Mouse (Mus musculus) limb, embryonic 13.5 days (tissue): ENCODE data around the gene Qrich2. TPM values are rescaled to one million over a fixed set of nuclear protein-coding genes. Genes with fewer than 3 reads are reported as not detected.
"Not testable (repeated sequence)": the region's sequence is repeated elsewhere in the genome, so short reads cannot be mapped to it uniquely, and the experiment has no call there.

Experiments used
- ATAC-seq: fragments of 200-750 bp; cut with Nextera tagmentation; 2 replicates; pipeline ENCODE4 v1.8.0; 2017; ENCODE audit warnings: low read depth, moderate number of reproducible peaks, moderate TSS enrichment; ENCODE audit not compliant: low FRiP score
- H3K27ac ChIP-seq: fragments of 300-500 bp; sonication (generic); 2 replicates; pipeline ENCODE4 v1.5.1; 2015; ENCODE audit warnings: inconsistent platforms, mild to moderate bottlenecking, moderate library complexity
- H3K27me3 ChIP-seq: fragments of 300-500 bp; sonication (generic); 2 replicates; pipeline ENCODE4 v1.6.1; 2015; ENCODE audit warnings: mild to moderate bottlenecking, inconsistent platforms
- H3K36me3 ChIP-seq: fragments of 300-500 bp; sonication (generic); 2 replicates; pipeline ENCODE4 v1.6.1; 2015; ENCODE audit warnings: inconsistent platforms, mild to moderate bottlenecking, moderate library complexity
- H3K4me1 ChIP-seq: fragments of 300-500 bp; sonication (generic); 2 replicates; pipeline ENCODE4 v1.6.1; 2015; ENCODE audit warnings: inconsistent platforms
- H3K4me2 ChIP-seq: fragments of 300-500 bp; sonication (generic); replicated peaks from 2 replicates; pipeline ENCODE4 v1.6.1; 2015; ENCODE audit warnings: inconsistent platforms, mild to moderate bottlenecking, moderate library complexity
- H3K4me3 ChIP-seq: fragments of 300-500 bp; sonication (generic); 2 replicates; pipeline ENCODE4 v1.5.1; 2015; ENCODE audit warnings: moderate library complexity, mild to moderate bottlenecking, inconsistent platforms
- H3K9ac ChIP-seq: fragments of 300-500 bp; sonication (generic); 2 replicates; pipeline ENCODE4 v1.6.1; 2015; ENCODE audit warnings: mild to moderate bottlenecking, inconsistent platforms
- H3K9me3 ChIP-seq: fragments of 300-500 bp; sonication (generic); 2 replicates; pipeline ENCODE4 v1.6.1; 2016; ENCODE audit warnings: inconsistent platforms
- WGBS: fragments of 180-500 bp; shearing (Covaris S2); methylation state at CpG from one replicate; pipeline ENCODE4 v1.1.7; 2015; 5-methylcytosine and 5-hydroxymethylcytosine counted together
- polyA plus RNA-seq: library from polyadenylated mRNA; unstranded; fragments of >200 nt; fragmentation: Nextera tagmentation; extraction: Ambion mirVana; gene quantifications from 2 replicates; pipeline ENCODE4 v1.2.1, GENCODE M21; 2015

Qrich2 gene
- polyA plus RNA-seq, 1 experiment from 2014 or later, result 0.24 TPM

DNA sequence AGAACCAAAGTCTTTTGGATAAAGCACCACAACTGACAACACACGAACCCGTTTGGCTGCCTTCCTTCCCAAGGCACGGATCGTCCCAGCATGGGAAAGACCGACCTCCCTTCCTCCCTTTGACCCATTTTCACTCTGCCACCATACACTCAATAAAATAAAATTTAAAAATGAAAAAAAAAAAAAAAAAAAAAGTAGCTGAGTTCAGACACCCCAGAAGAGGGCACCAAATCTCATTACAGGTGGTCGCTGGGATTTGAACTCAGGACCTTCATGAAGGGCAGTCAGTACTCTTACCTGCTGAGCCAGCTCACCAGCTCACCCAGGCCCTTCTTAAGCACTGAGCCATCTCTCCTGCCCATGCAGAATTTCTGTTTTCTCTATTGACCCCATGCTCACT is 33.0 kb upstream of the Qrich2 start:
- Histone ChIP-seq H3K27ac (no peak overlapping the region), H3K27me3 (no peaks in the 10 kb centered on the region), H3K4me2 (peak overlapping the region; percentile 61), H3K9me3 (no peaks in the 10 kb centered on the region), H3K9ac (peak overlapping the region; percentile 50; the same call in 1 of the 2 replicates), H3K4me3 (peak overlapping the region; percentile 35; the same call in 1 of the 2 replicates), H3K36me3 (no peaks in the 10 kb centered on the region), H3K4me1 (peaks cover 14% of the 10 kb centered on the region)
- ATAC-seq, result no peak
- WGBS, result 35% methylated on average over 6 of the region's 6 CpGs

DNA sequence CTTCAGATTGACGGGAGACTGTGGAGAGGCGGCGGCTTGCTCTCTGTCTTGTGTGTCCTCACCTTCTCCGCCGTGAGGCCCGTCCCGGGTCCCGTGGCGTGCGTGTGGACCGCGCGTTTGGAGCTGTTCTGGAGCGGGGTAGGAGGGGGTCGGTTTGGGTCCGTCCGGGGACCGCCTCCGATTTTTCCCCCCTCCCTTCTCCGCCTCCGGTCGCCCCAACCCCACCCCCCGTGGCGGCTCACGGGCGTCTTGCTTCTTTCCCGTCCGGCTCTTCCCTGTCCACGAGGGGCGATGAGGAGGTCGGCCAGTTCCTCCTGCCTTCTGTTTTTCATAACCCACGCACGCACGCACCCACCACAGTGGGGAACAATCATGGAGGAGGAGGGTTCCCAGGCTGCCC is 32.6 kb upstream of the Qrich2 start:
- no peak overlapping the region for H3K27ac ChIP-seq
- WGBS, result 34% methylated on average over 34 of the region's 34 CpGs
- H3K9me3 ChIP-seq, result no peaks in the 10 kb centered on the region
- ATAC-seq, result no peak
- H3K4me2 ChIP-seq, result peak overlapping the region; percentile 61
- H3K9ac ChIP-seq, result peak overlapping the region; percentile 50; the same call in 1 of the 2 replicates
- no peaks in the 10 kb centered on the region for H3K36me3 ChIP-seq
- H3K4me1 ChIP-seq, result peaks cover 14% of the 10 kb centered on the region
- peak overlapping the region; percentile 35 for H3K4me3 ChIP-seq
- H3K27me3 ChIP-seq, result no peaks in the 10 kb centered on the region

DNA sequence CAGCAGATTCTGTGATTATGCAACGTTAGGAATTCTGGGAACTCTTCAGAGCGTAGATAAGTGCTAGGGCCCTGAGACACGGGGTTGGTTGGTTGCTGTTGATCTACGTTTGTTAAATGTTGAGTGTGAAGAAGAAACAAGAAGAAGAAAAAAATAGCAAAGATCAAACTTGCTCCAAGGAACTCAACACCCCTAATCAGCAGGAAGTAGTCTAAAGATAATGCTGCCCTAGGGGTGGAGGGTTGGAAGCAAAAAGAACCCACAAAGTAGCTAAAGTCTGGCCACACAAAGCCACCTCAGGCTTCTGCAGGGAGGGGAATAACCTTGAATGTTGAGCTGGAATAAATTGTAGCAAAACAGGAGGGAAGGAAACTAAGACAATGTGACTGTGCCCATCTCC is 31.3 kb upstream of the Qrich2 start:
- no peak overlapping the region for H3K4me3 ChIP-seq
- H3K9ac ChIP-seq, result no peak overlapping the region
- 86% methylated on average over 4 of the region's 4 CpGs for WGBS
- no peak for ATAC-seq
- no peaks in the 10 kb centered on the region for H3K36me3 ChIP-seq
- H3K27me3 ChIP-seq, result no peaks in the 10 kb centered on the region
- no peak overlapping the region for H3K4me2 ChIP-seq
- no peaks in the 10 kb centered on the region for H3K9me3 ChIP-seq
- peaks cover 14% of the 10 kb centered on the region for H3K4me1 ChIP-seq
- H3K27ac ChIP-seq, result no peak overlapping the region

DNA sequence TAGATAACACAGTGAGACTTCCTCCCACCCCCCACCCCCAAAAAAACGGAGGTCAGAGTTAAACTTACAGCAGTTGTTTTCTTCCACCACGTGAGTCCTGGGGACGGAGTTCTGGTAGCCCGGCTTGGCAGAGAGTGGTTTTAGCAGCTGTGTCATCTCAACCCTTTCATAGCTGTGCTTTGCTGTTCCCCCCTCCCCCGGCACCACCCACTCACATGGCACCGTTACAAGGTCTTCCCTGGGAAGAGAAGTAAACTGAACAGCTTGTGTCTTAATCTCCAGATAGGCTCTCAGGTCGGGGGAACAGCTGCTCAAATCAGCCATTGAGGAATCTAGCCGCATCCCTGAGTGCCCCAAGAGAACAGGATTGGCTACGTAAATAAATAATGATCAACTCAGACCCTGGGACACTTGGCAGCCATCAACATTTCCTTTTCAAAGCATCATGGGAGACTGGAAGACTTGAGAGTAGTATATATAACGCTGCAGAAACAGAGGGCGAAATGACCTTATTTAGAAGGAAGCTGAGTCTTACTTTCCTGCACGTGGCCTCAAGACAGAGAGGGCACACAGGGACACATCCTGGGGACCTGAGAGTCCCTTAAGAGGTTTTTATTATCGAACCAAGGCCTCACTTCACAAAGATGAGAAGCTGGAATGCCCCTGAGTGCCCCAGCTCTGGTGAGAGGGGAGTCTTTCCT is 28.6 kb upstream of the Qrich2 start:
- Histone ChIP-seq H3K36me3 (no peaks in the 10 kb centered on the region), H3K9ac (no peak overlapping the region), H3K27ac (no peak overlapping the region), H3K27me3 (no peaks in the 10 kb centered on the region), H3K4me2 (no peak overlapping the region), H3K4me1 (peaks cover 14% of the 10 kb centered on the region), H3K9me3 (no peaks in the 10 kb centered on the region), H3K4me3 (no peak overlapping the region)
- 67% methylated on average over 13 of the region's 13 CpGs for WGBS
- no peak for ATAC-seq

DNA sequence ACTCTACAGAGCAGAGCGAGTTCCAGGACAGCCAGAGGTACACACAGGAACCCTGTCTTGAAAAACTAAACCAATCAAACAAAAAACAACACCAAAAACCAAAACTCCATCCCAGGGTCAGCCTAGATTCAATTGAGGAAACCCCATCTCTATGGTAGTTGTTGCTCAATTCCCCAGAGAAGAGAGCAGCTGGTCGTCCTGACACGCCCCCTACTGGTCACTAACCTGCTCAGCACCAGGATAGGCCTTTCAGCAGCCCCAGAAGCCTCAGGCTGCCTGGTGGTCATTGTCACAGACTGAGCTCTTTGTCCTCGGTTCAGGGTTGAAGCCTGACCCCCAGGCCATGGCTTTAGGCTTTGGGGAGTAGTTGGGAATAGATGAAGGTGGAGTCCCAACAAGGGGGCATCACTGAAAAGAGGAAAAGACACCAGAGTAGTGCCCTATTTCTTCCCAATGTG is 27.8 kb upstream of the Qrich2 start, which contains the start of gene Prpsap1:
Gene Prpsap1, minus strand, starts transcription at position 408 of the 458 bp plus-strand sequence.
- Histone ChIP-seq H3K4me2 (no peak within 1 kb of the TSS), H3K27ac (0 out of 2 replicates have a peak within 1 kb of the TSS, but pooled peaks have one; percentile 15), H3K27me3 (no peaks in the 10 kb centered on the region), H3K9ac (no peak within 1 kb of the TSS), H3K9me3 (no peaks in the 10 kb centered on the region), H3K36me3 (no peaks in the 10 kb centered on the region), H3K4me1 (peaks cover 19% of the 10 kb centered on the region), H3K4me3 (no peak within 1 kb of the TSS)
- WGBS, result 24% methylated on average over 4 of the region's 4 CpGs
- ATAC-seq, result no peak

DNA sequence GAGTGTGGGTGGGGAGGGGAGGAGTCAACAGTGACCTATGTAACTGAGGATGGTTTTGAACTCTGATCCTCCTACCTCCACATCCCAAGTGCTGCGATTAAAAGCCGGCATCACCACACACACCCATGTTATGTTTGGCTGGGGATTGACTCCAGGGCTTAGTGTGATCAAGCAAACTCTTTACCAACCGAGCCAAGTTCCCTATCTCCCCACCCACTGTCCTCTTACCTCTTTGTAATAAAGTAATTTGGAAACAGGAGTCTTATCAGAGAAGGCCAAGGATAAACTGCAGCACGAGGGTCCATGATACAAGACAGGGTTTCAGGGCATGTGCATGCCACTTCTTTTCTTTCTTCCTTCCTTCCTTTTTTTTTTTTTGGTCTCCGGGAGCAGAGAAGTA is 27.1 kb upstream of the Qrich2 start:
- no peak overlapping the region for H3K4me2 ChIP-seq
- no peak overlapping the region for H3K4me3 ChIP-seq
- 85% methylated on average over 5 of the region's 5 CpGs for WGBS
- no peaks in the 10 kb centered on the region for H3K27me3 ChIP-seq
- no peak for ATAC-seq
- no peak overlapping the region for H3K27ac ChIP-seq
- no peaks in the 10 kb centered on the region for H3K9me3 ChIP-seq
- H3K36me3 ChIP-seq, result no peaks in the 10 kb centered on the region
- H3K4me1 ChIP-seq, result peaks cover 18% of the 10 kb centered on the region
- no peak overlapping the region for H3K9ac ChIP-seq

DNA sequence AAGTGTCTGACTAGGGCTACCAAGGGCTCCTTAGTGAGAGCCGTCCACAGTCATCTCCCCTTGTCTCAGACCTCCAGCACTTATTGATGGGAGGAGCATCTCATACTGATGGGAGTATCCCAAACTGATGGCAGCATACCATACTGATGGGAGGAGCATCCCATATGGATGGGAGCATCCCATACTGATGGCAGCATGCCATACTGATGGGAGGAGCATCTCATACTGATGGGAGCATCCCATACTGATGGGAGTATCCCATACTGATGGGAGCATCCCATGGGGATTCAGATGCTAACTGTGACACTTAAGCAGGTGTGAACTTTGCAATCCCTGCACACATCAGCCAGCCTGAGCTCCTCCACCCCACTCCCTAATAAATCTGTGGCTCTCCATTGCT is 26.5 kb upstream of the Qrich2 start:
- peaks cover 18% of the 10 kb centered on the region for H3K4me1 ChIP-seq
- H3K27me3 ChIP-seq, H3K4me2 ChIP-seq, ATAC-seq, H3K27ac ChIP-seq, H3K4me3 ChIP-seq, H3K9ac ChIP-seq, H3K36me3 ChIP-seq, H3K9me3 ChIP-seq: not testable (repeated sequence)
- 86% methylated on average over 1 of the region's 1 CpGs for WGBS

DNA sequence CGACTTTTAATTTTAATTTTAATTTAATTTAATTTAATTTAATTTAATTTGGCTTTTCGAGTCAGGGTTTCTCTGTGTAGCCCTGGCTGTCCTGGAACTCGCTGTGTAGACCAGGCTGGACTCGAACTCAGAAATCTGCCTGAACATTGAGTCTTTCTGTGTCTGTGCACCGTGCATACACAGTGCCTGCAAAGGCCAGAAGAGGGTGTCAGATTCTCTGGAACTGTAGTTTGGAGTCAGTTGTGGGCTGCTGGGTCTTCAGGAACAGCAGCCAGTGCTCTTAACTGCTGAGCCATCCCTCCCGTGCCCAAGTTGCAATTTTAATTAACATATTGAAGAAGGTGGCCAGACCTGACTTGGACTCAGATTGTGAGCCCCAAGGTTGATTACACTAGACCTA is 25.3 kb upstream of the Qrich2 start:
- Histone ChIP-seq H3K36me3 (peaks cover 17% of the 10 kb centered on the region), H3K9me3 (no peaks in the 10 kb centered on the region), H3K4me1 (peaks cover 18% of the 10 kb centered on the region), H3K4me3 (no peak overlapping the region), H3K9ac (no peak overlapping the region), H3K27ac (peak overlapping the region; percentile 78; the same call in 1 of the 2 replicates), H3K4me2 (peak overlapping the region; percentile 76), H3K27me3 (no peaks in the 10 kb centered on the region)
- 67% methylated on average over 6 of the region's 6 CpGs for WGBS
- no peak for ATAC-seq

DNA sequence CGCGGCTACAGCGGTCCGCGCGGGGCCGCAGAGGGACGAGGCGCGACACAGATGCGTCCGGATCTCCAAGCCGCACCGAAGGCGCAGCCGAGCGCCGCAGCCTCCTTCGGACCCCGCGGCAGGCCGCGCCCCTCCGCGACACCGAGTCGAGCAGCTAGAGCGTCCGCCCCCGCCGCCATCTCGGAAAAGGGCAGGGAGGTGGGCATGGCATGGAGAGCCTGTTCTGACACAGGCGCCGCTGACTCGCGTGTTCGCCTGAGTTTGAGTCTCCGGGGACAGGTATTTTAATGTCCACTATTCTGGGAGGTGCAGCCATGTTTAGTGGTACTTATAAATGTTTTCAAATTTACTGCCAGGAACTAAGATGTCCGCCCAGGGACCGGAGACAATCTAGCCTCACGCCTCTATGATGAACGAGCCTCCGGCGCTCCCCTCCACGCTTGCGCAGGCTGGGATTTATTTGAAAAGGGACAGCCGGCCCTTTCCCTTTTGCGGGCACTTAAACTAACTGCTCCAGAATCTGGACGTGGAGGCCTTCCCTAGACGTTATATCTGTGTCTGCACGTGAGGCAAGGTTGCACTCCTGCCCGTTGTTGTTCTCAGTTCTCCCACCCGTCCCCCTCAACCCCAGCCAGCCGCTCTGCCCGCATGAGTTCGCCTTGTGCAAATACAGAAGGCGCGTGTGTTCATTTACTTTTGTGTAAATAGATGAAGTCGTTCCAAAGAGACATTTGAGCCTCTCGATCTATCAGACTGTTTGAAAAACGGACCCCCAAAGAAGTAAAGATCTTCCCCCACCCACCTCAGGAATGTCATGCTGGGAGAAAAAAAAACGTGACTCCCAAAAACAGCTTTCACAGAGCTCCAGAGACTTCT is 24.4 kb upstream of the Qrich2 start:
- Histone ChIP-seq H3K27me3 (no peaks in the 10 kb centered on the region), H3K9me3 (no peaks in the 10 kb centered on the region), H3K36me3 (peaks cover 26% of the 10 kb centered on the region), H3K4me1 (peaks cover 18% of the 10 kb centered on the region), H3K9ac (peak overlapping the region; percentile 98), H3K4me3 (peak overlapping the region; percentile 96), H3K4me2 (peak overlapping the region; percentile 76), H3K27ac (peak overlapping the region; percentile 78)
- ATAC-seq, result peak; percentile 91
- under 1% methylated on average over 62 of the region's 62 CpGs for WGBS

DNA sequence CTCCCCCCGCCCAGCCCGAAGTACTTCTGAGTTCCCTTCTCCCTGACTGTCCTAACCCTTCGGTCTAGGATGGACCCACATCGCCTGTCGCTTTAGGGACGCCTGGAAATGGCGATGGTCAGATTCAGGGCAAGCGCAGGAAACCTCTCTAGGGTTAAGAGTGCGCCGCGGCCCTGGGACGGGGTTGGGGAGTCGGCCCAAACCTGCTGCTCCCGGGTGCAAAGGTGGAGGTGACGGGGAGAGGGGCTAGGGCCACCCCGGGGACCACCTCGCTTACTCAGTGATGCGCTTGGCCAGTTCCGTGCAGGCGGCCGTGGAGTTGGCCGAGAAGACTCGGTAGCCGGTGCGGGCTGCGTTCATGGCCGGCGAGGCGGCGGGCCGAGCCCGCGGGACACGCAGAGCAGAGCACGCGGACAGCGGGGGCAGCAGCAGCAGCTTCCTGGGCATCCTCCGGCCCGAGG is 23.8 kb upstream of the Qrich2 start:
- ATAC-seq, result peak; percentile 42
- peak overlapping the region; percentile 96 for H3K4me3 ChIP-seq
- peak overlapping the region; percentile 98 for H3K9ac ChIP-seq
- H3K27me3 ChIP-seq, result no peaks in the 10 kb centered on the region
- H3K27ac ChIP-seq, result peak overlapping the region; percentile 78
- H3K9me3 ChIP-seq, result no peaks in the 10 kb centered on the region
- peaks cover 17% of the 10 kb centered on the region for H3K4me1 ChIP-seq
- H3K36me3 ChIP-seq, result peaks cover 32% of the 10 kb centered on the region
- WGBS, result under 1% methylated on average over 39 of the region's 39 CpGs
- H3K4me2 ChIP-seq, result peak overlapping the region; percentile 76

DNA sequence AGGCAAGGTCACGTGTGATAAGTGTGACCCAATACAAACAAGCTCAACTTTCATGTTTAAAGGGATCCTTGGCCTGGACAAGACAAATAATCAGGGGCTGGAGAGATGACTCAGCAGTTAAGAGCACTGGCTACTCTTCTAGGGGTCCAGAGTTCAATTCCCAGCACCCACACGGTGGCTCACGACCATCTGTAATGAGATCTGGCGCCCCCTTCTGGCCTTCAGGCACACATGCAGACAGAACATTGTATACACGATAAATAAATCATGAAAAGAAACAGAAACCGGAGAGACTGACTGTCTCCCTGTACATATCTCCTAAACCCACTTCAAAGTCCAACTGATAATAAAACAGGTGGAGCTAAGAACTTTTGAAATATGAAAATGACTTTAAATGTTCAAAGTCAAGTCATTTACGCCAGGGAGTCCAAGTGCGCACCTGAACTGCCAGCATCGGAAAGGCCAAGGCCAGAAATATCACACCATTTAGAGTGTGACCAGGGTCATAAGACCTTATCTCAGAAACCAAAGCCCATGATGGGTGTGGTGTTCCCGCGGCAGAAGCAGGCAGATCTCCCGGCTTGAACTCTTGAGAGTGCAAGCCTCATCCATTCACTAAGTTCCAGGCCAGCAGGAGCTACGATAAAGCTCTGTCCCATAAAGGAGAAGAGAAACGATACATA is 22.8 kb upstream of the Qrich2 start:
- Histone ChIP-seq H3K9me3 (no peaks in the 10 kb centered on the region), H3K4me3 (peak overlapping the region; percentile 96), H3K27me3 (no peaks in the 10 kb centered on the region), H3K4me2 (peak overlapping the region; percentile 76), H3K36me3 (peaks cover 42% of the 10 kb centered on the region), H3K4me1 (peaks cover 14% of the 10 kb centered on the region), H3K27ac (no peak overlapping the region), H3K9ac (peak overlapping the region; percentile 98)
- 75% methylated on average over 14 of the region's 14 CpGs for WGBS
- no peak for ATAC-seq

DNA sequence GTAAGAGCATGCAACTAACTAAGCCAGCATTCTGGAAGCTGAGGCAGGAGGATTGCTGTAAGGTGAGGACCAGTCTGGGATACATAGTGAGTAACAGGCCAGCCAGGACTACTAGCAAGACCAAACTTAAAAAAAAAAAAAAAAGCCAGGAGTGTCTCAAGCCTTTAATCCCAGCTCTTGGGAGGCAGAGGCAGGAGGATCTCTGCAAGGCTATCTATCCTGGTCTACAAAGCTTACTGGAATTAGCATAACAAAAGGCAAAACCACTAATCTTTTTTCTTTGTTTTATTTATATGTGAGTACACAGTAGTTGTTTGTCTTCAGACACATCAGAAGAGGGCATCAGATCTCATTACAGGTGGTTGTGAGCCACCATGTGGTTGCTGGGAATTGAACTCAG is 22.2 kb upstream of the Qrich2 start:
- peaks cover 14% of the 10 kb centered on the region for H3K4me1 ChIP-seq
- H3K36me3 ChIP-seq, result peaks cover 48% of the 10 kb centered on the region
- no peak overlapping the region for H3K4me2 ChIP-seq
- ATAC-seq, result no peak
- H3K9me3 ChIP-seq, result no peaks in the 10 kb centered on the region
- H3K9ac ChIP-seq, result no peak overlapping the region
- no peak overlapping the region for H3K27ac ChIP-seq
- no peaks in the 10 kb centered on the region for H3K27me3 ChIP-seq
- no peak overlapping the region for H3K4me3 ChIP-seq
